Mouse (Mus musculus): ENCODE measurements around the gene Sh3bp1. TPM values are rescaled to one million over a fixed set of nuclear protein-coding genes. Genes with fewer than 3 reads are reported as not detected.
A peak's percentile ranks its signal among the peaks of the same experiment; 100 is the strongest.

Sh3bp1 gene
- polyA plus RNA-seq, 1 experiment from 2014 or later: 3.7 TPM

DNA sequence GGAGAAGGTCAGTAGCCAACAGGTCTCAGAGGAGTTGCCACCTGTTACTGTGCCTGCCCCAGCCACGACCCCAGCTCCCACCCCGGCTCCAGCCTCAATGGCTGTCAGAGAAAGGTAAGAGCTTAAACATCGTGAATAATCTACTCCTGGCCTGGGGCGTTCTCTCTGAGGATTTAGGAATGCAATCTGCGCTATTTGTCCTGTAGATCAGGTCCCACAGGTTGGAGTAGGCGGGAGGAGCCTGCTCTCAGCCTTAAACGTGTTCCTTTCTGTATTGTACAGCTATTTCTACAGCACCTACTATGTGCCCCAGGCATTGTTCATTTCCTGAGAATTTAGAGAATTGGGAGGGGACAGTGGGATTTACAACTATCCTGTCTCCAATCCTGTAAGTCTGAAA is 8.8 kb downstream of the Sh3bp1 start:
- Histone ChIP-seq H3K9ac (no peak overlapping the region), H3K27ac (no peak overlapping the region), H3K4me1 (replicated peaks; ENCODE audit: control insufficient read depth, insufficient read depth, low read length) (peaks cover 5% of the 10 kb centered on the region; the same call in 1 of the 2 replicates), H3K4me3 (replicated peaks; ENCODE audit: low read length) (no peak overlapping the region), H3K27me3 (ENCODE audit: control insufficient read depth, insufficient read depth, low read length) (no peaks in the 10 kb centered on the region), H3K36me3 (replicated peaks; ENCODE audit: control insufficient read depth, insufficient read depth) (no peaks in the 10 kb centered on the region), H3K4me2 (replicated peaks) (no peak overlapping the region), H3K9me3 (ENCODE audit: control insufficient read depth, low read length) (no peaks in the 10 kb centered on the region)
- no peak for DNase-seq (ENCODE audit: low spot score)
- WGBS: 87% methylated on average over 7 of the region's 7 CpGs
- ATAC-seq (ENCODE audit: low FRiP score): no peak

DNA sequence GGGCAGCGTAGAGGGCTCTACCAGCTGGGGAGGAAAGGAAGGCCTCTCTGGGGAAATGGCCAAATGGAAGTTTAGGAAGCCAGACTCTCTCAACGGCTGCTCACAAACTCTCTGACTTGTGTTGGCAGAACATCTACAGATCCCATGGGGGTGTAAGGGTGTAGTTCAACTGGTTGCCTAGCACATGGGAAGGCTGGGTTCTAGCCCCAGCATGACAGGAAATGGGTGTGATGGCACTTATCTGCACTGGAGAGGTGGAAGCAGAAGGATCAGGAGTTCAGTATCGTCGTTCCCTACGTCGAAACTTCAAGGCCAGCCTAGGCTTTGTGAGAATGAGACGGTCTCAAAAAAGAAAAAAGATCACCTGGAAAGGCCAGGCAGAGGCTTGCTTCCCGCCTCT is 9.4 kb downstream of the Sh3bp1 start:
- Histone ChIP-seq H3K4me2 (replicated peaks) (no peak overlapping the region), H3K27ac (no peak overlapping the region), H3K4me1 (replicated peaks; ENCODE audit: control insufficient read depth, insufficient read depth, low read length) (peaks cover 5% of the 10 kb centered on the region; the same call in 1 of the 2 replicates), H3K27me3 (ENCODE audit: control insufficient read depth, insufficient read depth, low read length) (no peaks in the 10 kb centered on the region), H3K36me3 (replicated peaks; ENCODE audit: control insufficient read depth, insufficient read depth) (no peaks in the 10 kb centered on the region), H3K9ac (no peak overlapping the region), H3K9me3 (ENCODE audit: control insufficient read depth, low read length) (no peaks in the 10 kb centered on the region), H3K4me3 (replicated peaks; ENCODE audit: low read length) (no peak overlapping the region)
- WGBS: 90% methylated on average over 8 of the region's 8 CpGs
- DNase-seq (ENCODE audit: low spot score) (no peak), ATAC-seq (ENCODE audit: low FRiP score) (no peak)

DNA sequence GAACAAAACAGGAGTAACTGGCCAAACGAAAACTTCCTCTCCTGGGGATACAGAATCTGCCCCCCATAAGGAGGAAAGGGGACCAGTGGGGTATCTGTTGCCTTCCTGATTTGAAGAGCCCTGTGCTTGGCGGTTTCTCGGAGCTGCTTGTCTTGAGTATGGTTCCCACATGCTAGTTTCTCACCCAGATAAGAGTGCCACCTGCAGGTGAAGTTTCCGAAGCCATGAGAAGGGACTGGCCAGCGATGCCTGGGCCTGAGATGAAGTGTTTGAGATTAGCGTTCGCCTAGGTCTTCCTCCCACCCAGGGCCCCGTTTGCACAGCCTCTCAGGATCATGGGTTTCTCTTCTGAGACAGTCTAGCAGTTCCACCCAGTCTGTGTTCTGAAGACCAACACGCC is 12.5 kb downstream of the Sh3bp1 start:
- Histone ChIP-seq H3K9me3 (ENCODE audit: control insufficient read depth, low read length) (no peaks in the 10 kb centered on the region), H3K27ac (no peak overlapping the region), H3K9ac (no peak overlapping the region), H3K27me3 (ENCODE audit: control insufficient read depth, insufficient read depth, low read length) (no peaks in the 10 kb centered on the region), H3K36me3 (replicated peaks; ENCODE audit: control insufficient read depth, insufficient read depth) (no peaks in the 10 kb centered on the region), H3K4me2 (replicated peaks) (no peak overlapping the region), H3K4me1 (replicated peaks; ENCODE audit: control insufficient read depth, insufficient read depth, low read length) (peaks cover 28% of the 10 kb centered on the region), H3K4me3 (replicated peaks; ENCODE audit: low read length) (no peak overlapping the region)
- DNase-seq (ENCODE audit: low spot score) (no peak), ATAC-seq (ENCODE audit: low FRiP score) (no peak)
- 38% methylated on average over 9 of the region's 9 CpGs for WGBS

DNA sequence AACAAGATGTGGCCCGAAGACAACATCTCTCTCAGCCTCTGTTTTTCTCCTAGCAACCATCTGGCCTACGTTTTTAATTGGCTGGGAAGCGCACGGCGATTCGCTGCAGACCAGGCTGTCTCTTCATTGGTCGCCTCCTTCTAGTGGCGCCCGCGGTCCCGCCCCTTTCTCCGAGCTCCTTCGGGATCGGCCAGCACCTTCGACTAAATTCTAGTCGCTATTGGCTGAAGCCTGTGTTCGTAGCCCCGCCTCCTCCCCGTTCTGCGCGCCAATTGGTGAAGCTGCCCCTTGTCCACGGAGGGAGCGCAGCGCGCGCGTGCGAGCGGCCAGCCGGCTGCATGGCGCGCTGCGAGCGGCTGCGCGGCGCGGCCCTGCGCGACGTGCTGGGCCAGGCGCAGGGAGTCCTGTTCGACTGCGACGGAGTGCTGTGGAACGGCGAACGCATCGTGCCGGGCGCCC is 14.1 kb downstream of the Sh3bp1 start, which contains the start of gene Pdxp:
Gene Pdxp (plus strand): TSS at position 288 of the 459 bp plus-strand sequence.
- peak within 1 kb of the TSS; percentile 93 for H3K4me2 ChIP-seq (replicated peaks)
- WGBS: 1% methylated on average over 47 of the region's 51 CpGs

DNA sequence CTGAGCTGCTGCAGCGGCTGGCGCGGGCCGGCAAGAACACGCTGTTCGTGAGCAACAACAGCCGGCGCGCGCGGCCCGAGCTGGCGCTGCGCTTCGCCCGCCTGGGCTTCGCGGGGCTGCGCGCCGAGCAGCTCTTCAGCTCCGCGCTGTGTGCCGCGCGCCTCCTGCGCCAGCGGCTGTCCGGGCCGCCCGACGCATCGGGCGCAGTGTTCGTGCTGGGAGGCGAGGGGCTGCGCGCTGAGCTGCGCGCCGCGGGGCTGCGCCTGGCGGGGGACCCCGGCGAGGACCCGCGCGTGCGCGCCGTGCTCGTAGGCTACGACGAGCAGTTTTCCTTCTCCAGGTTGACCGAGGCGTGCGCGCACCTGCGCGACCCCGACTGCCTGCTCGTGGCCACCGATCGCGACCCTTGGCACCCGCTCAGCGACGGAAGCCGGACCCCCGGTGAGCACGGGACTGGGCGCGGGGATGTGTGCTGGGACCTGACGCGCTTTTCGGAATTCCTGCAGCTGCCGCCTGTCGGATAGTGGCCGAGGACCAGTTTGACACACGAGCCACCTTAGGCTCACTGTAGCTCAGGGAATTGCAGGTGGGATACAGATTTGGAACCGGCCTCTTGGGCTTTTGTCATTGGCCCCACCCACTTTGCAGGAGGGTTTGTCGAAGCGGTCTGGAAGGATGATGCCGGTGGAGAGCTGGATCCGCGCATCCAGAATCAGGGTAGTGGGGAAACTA is 14.7 kb downstream of the Sh3bp1 start:
- ATAC-seq (ENCODE audit: low FRiP score) (peak; percentile 70), DNase-seq (ENCODE audit: low spot score) (peak; percentile 69)
- no peaks in the 10 kb centered on the region for H3K27me3 ChIP-seq (ENCODE audit: control insufficient read depth, insufficient read depth, low read length)
- peak overlapping the region; percentile 86 for H3K4me3 ChIP-seq (replicated peaks; ENCODE audit: low read length)
- H3K9me3 ChIP-seq (ENCODE audit: control insufficient read depth, low read length): no peaks in the 10 kb centered on the region
- 0% methylated on average over 82 of the region's 87 CpGs for WGBS
- H3K4me2 ChIP-seq (replicated peaks): peak overlapping the region; percentile 93
- H3K4me1 ChIP-seq (replicated peaks; ENCODE audit: control insufficient read depth, insufficient read depth, low read length): peaks cover 28% of the 10 kb centered on the region
- H3K36me3 ChIP-seq (replicated peaks; ENCODE audit: control insufficient read depth, insufficient read depth): peaks cover 10% of the 10 kb centered on the region
- peak overlapping the region; percentile 87 for H3K9ac ChIP-seq
- H3K27ac ChIP-seq: peak overlapping the region; percentile 98

More for the DNA sequence above, 14.1 kb downstream of the Sh3bp1 start, which contains the start of gene Pdxp:
- Histone ChIP-seq H3K4me1 (replicated peaks; ENCODE audit: control insufficient read depth, insufficient read depth, low read length) (peaks cover 28% of the 10 kb centered on the region), H3K9ac (peak within 1 kb of the TSS; percentile 87), H3K4me3 (replicated peaks; ENCODE audit: low read length) (peak within 1 kb of the TSS; percentile 86), H3K27ac (peak within 1 kb of the TSS; percentile 98), H3K36me3 (replicated peaks; ENCODE audit: control insufficient read depth, insufficient read depth) (peaks cover 6% of the 10 kb centered on the region), H3K27me3 (ENCODE audit: control insufficient read depth, insufficient read depth, low read length) (no peaks in the 10 kb centered on the region), H3K9me3 (ENCODE audit: control insufficient read depth, low read length) (no peaks in the 10 kb centered on the region)
- peak; percentile 96 for DNase-seq (ENCODE audit: low spot score)
- ATAC-seq (ENCODE audit: low FRiP score): peak; percentile 95

- Histone ChIP-seq H3K4me2 (replicated peaks) (peak overlapping the region; percentile 93), H3K9ac (peak overlapping the region; percentile 87), H3K36me3 (replicated peaks; ENCODE audit: control insufficient read depth, insufficient read depth) (peaks cover 14% of the 10 kb centered on the region), H3K4me1 (replicated peaks; ENCODE audit: control insufficient read depth, insufficient read depth, low read length) (peaks cover 28% of the 10 kb centered on the region), H3K4me3 (replicated peaks; ENCODE audit: low read length) (peak overlapping the region; percentile 86), H3K27me3 (ENCODE audit: control insufficient read depth, insufficient read depth, low read length) (no peaks in the 10 kb centered on the region), H3K9me3 (ENCODE audit: control insufficient read depth, low read length) (no peaks in the 10 kb centered on the region), H3K27ac (peak overlapping the region; percentile 98)
- WGBS: 46% methylated on average over 8 of the region's 8 CpGs
- no peak for DNase-seq (ENCODE audit: low spot score)
- no peak for ATAC-seq (ENCODE audit: low FRiP score)
Measured at GRCm38 (mm10) chr15:78914823-78915659, 15.5 kb downstream of the Sh3bp1 start.

DNA sequence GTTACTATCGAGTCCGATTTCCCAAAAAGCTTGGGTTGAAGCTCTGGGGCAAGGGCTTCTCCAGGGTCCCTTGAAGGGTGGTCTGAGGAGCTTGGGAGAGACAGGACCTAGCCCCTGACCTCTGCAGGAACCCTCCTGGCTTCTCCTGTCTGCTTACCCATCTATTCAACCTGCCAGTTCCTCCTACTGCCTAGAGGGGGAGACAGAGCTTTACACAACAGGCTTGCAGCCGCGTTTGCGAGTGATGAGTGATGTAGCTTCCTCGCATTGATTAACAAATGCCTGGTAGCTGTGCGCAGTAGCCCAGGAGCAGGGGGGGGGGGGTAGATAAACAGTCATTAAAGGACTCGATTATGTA is 16.1 kb downstream of the Sh3bp1 start:
- Histone ChIP-seq H3K36me3 (replicated peaks; ENCODE audit: control insufficient read depth, insufficient read depth) (peaks cover 14% of the 10 kb centered on the region), H3K4me3 (replicated peaks; ENCODE audit: low read length) (peak overlapping the region; percentile 86), H3K4me1 (replicated peaks; ENCODE audit: control insufficient read depth, insufficient read depth, low read length) (peaks cover 28% of the 10 kb centered on the region), H3K9me3 (ENCODE audit: control insufficient read depth, low read length) (no peaks in the 10 kb centered on the region), H3K9ac (peak overlapping the region; percentile 87), H3K27me3 (ENCODE audit: control insufficient read depth, insufficient read depth, low read length) (no peaks in the 10 kb centered on the region), H3K27ac (peak overlapping the region; percentile 66), H3K4me2 (replicated peaks) (peak overlapping the region; percentile 93)
- 8% methylated on average over 8 of the region's 8 CpGs for WGBS
- DNase-seq (ENCODE audit: low spot score) (peak; percentile 82), ATAC-seq (ENCODE audit: low FRiP score) (0 out of 2 replicates have a peak, but pooled peaks have one; percentile 12)

DNA sequence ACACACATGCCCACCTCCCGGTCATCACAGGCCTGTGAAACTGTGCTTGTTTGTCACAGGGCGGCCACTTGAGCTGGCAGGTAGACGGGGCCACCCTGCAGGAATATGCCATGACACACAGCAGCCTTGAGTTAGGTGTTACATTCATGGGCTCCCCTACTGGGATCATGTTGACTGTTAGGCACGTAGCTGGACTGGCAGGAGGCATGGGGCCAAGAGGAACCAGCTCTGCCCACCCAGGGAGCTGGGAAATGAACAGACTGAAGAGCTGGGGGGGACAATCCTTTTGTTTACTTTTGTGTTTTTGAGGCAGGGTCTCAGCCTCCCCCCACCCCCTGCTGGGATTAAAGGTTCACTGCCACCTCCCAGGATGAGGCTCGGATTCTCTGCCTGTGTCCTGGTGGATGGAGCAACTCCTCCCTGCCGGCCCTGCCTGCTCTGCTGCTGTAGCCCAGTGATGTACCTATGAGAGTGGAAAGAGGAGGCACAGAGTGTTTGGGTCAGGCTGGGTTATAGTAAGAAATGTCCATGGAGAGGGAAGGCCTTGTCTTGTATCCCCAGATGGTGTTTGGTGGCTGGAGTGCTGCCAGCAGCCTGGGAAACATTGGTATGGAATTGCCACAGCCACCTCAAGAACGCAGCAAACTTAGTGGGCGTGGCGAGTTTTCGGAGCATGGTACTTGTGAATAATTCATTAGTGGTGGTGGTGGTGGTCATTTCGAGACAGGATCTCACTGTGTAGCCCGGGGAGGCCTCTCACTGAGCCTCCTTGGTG is 16.7 kb downstream of the Sh3bp1 start:
- Histone ChIP-seq H3K27me3 (ENCODE audit: control insufficient read depth, insufficient read depth, low read length) (no peaks in the 10 kb centered on the region), H3K27ac (peak overlapping the region; percentile 66), H3K36me3 (replicated peaks; ENCODE audit: control insufficient read depth, insufficient read depth) (peaks cover 14% of the 10 kb centered on the region), H3K9ac (peak overlapping the region; percentile 87), H3K9me3 (ENCODE audit: control insufficient read depth, low read length) (no peaks in the 10 kb centered on the region), H3K4me3 (replicated peaks; ENCODE audit: low read length) (peak overlapping the region; percentile 86), H3K4me2 (replicated peaks) (peak overlapping the region; percentile 93), H3K4me1 (replicated peaks; ENCODE audit: control insufficient read depth, insufficient read depth, low read length) (peaks cover 28% of the 10 kb centered on the region)
- ATAC-seq (ENCODE audit: low FRiP score) (0 out of 2 replicates have a peak, but pooled peaks have one; percentile 1), DNase-seq (ENCODE audit: low spot score) (no peak)
- WGBS: 29% methylated on average over 12 of the region's 12 CpGs
